Mouse (Mus musculus): ENCODE measurements around the gene Eif5a.
"Not testable (repeated sequence)": the region's sequence is repeated elsewhere in the genome, so short reads cannot be mapped to it uniquely, and the experiment has no call there.

Eif5a gene

DNA sequence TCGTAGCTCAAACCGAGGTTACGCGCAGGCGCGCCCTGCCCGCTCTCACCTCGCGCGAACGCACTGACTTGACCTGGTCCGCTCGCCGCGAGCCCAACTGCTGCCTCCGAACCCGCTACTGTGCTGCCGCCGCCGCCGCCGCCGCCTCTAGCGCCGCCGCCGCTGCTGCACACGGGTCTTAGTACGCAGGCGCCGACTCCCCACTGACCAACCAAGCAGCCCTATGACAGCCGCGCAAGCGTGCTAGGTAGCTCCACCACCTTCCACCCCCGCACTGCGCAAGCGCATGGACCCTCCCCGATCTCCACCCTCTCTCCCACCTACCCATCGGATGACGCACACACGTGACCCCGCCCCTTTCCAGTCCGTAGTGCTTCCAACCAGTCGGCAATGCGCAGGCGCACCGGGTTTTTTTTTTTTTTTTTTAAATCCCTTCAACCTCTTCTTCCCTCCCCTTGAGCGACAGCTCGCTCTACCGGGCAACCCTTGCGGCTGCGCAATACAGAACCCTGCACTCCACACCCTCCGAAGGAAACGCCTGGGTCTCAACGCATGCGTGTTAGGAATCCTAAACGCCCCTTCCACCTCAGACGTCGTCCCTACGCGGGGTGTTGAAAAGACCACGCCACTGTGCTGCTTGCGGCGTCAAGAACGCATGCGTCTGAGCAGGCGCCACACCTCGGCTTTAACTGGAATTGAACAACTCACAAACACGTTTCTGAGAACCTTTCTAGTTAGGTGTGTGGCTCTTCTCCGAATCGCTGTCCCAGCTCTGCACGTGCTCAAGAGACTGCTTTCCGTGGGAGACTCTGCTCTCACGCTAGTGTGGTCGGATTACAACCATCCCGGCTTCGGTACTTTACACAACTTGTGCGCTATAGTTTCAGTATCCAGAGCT lies at the start of gene Eif5a:
Gene Eif5a (minus strand): TSS at position 845 of the 898 bp plus-strand sequence.
- DNase-seq = peak; percentile 100

DNA sequence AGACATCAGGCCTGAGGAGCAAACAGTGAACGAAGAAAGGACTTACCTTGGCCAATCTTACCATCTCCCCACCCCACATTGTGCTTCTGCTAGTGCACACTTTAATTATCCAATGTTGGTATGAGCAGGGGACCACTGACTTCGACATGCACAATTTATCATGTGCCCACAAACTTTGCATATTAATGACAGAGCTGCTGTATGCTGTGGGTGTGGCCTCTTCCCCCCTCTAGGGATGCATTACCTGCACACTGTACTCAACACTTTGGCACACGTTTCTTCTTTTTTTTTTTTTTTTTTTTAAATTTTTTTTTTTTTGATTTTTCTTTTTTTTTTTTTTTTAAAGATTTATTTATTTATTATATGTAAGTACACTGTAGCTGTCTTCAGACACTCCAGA lies 49.0 kb upstream of the Eif5a start:
- no peak for DNase-seq

DNA sequence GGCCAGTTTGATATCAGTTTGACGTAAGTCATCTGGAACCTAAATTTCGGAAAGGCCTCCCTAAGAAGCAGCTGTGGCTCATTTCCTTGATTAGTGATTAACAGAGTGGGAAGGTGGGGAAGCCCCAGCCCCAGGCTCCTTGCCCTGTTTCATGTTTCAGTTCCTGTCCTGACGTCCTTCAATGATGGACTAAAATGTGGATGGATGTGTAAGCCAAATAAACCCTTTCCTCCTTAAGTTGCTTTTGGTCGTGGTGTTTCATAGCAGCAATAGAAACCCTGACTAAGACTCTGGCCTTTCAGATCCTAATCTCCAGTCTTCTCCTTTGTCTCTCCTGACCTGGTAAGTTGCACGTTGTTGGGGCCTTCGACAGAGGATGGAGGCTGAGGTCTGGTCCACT lies 48.5 kb upstream of the Eif5a start:
- no peak for DNase-seq

DNA sequence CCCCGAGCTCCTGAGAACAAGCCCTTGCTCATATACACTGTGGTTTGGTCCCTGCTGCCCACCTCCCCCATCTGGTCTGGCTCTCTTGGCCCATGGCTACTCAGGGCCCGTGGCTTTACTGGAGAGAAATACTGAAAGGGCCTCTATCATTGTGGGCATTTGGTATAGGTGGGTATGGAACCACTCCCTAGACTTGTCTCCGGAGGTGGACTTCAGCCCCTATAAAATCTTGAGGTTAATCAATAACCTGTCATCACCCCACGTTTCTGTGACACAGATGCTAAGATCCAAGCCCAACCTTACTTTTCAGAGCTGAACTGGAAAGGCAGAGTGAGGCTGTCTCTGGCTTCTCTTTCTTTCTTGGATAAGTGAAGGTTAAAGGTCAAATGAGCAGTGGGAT lies 47.0 kb upstream of the Eif5a start:
- no peak for DNase-seq

DNA sequence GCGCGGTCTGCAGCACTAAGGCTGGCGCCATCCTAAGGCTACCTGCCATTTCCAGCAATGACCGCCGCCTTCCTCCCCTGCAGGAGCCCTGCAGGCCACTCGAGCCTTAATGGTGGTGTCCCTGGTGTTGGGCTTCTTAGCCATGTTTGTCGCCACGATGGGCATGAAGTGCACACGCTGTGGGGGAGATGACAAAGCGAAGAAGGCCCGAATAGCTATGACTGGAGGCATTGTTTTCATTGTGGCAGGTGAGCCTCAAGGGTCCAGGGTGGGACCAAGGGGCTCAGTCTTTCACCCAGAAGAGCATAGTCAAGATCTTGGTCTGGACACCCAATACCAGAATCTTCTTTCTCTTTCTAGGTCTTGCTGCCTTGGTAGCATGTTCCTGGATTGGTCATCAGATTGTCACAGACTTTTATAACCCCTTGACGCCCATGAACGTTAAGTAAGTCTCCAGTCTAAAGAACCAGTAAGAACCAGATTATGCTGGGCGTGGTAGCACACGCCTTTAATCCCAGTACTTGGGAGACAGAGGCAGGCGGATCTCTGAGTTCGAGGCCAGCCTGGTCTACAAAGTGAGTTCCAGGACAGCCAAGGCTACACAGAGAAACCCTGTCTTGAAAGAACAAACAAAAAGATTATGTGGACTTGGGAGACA lies 45.2 kb upstream of the Eif5a start:
- no peak for DNase-seq

DNA sequence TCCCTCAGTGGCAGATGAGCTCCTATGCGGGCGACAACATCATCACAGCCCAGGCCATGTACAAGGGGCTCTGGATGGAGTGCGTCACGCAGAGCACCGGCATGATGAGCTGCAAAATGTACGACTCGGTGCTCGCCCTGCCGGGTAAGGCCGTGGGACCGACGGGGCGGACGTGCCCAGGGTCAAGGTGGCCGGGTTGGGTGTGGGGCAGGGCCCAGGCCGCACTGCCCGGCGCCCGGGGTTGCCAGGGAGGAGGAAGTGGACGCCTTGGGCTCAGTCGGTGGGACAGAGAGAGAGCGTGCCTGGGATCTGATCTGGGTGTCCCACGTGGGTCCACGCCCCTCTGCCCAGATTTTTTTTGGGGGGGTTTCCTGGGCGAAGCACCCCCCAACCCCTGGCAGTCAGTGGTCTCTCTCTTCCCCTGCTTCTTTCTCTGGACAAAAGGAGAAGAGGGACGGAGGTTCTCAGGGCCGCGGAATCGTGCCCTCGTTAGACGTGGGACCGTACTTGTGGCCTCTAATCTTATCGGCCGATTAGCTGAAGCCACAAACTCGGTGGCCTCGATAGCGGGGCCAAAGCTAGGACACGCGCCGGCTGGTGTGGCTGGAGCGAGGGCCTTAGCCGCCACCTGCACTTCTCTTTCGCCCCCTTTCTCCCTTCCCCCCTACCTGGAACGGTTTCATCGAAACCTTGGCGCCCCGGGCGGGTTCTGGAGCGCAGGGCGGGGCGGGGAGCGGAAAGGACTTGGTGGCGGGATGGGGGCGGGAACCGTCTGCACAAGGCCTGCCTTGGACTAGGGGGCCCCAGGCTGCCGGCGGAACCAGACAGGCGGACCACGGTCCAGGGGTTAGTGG lies 44.5 kb upstream of the Eif5a start:
- DNase-seq = peak; percentile 47

DNA sequence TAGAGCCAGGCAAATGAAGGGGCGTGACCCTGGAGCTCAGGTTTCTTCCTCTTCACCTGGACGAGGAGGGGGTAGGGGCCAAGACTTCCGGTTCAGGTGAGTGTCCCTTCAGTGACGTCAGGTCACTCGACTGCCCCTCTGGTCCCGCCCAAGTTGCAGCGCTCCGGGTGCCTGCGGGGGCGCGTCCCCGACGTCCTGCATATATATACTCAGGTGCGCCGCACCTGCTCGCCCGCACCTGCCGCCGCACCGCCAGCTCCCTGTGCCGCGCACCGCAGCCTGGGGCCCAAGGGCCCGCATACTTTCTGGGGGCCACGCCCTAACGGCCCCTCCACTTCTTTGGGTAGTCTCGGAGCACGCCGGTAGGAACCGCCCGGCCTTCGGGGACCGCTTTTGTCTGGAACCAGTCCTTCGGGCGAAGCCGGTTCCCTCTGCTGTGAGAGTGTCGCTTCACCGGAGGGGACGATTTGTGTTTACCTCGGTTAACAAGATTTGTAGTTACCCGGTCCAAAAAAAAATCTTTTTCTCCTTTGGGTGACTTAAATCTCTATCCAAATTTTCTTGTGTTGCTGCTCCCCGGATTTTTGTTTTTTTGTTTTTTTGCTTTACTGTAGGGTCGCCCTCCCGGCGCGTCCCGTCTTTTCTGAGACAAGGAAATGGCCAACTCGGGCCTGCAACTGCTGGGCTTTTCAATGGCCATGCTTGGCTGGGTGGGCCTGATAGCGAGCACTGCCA lies 43.7 kb upstream of the Eif5a start:
- peak; percentile 79 for DNase-seq

DNA sequence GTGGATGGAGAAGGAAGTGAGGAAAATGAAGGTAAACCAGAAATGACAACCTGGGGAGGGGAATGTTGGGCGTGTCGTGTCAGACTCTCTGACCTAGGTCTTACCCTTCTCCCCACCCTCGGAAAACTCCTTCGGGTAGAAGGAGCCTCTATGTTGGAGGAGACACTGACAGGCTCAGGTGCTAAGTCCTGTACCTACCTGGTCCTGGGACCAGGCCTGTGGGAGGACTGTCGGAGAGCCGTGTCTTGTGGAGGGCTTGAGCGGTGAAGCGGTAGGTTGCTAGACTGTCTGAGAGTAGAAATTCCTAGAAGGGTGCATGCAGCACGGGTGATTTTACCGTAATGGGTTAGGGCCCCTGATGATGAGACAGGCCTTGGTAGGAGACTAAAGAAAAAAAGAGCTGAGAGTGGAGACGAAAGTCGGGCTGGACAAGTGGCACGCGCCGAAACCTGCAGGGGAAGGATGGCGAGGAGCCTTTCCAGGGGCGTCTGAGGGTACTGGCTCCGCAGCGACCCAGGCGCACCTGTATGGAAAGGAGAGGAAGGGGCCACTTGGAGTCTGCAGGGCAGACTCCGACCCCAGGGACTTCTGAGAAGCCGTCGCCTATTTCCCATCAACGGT lies 43.0 kb upstream of the Eif5a start, which contains the start of gene Cldn7:
Gene Cldn7 (plus strand): TSS at position 130 of the 621 bp plus-strand sequence.
- DNase-seq = no peak

DNA sequence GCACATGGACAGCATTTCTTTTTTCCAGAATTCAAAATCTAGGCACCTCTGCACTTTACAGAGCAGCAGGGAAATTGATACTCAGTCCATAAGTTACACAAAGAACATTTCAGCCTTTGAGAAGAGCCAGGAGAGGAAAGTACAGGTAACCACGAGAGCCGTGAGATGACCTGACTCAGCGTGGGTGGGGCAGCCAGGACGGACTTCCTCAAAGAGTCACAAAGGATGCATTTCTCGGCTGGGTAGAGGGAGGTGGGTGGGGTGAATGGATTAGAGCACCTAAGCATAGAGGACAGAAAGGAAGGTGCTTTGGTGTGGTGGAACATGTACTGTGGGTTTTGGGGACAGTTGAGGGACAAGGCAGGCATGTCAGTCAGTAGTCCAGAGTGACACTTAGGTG lies 40.1 kb upstream of the Eif5a start:
- DNase-seq = no peak

DNA sequence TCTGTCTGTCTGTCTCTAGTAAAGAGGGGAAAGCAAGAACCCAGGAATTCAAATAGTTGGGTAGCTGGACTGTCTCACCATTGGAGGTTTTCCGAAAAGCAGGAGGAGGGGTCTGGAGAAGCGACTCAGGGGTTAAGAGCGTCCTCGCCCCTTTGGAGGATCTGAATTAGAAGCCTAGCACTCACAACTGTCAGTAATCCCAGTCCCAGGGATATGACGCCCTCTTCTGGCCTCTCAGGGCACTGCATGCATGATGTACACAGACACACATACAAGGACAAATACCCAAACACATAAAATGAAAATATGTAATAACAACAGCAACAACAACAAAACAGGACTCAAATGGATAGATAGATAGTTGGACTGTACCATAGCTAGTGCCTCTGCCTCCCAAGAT lies 38.9 kb upstream of the Eif5a start:
- DNase-seq = no peak

DNA sequence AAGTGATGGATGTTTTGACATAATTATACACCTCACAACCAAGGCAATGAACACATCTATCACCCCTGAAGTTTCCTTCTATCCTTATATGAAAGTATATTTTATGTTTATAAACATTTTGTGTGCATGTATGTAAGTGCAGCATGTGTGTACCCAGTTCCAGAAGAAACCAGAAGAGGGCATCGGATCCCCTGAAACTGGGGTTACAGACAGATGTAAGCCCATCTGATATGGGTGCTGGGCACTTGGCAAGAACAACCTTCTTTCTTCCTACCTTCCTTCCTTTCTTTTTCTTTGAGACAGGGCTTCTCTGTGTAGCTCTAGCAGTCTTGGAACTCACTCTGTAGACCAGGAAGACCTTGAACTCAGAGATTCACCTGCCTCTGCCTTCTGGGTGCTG lies 34.5 kb upstream of the Eif5a start:
- DNase-seq = no peak

DNA sequence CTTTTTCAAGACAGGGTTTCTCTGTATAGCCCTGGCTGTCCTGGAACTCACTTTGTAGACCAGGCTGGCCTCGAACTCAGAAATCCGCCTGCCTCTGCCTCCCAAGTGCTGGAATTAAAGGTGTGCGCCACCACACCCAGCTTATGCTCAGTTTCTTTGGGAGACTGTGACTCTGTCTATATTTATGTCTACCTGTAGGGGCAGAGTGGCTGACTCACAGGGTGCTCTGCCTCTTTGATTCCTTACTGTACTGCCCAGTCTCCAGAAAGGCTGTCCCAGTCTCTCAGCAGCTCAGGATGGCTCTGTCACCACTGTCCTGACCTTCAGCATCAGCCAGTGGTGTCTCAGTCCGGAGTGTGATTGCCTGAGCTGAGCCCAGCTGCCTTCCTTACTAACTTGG lies 33.9 kb upstream of the Eif5a start:
- not testable (repeated sequence) for DNase-seq

DNA sequence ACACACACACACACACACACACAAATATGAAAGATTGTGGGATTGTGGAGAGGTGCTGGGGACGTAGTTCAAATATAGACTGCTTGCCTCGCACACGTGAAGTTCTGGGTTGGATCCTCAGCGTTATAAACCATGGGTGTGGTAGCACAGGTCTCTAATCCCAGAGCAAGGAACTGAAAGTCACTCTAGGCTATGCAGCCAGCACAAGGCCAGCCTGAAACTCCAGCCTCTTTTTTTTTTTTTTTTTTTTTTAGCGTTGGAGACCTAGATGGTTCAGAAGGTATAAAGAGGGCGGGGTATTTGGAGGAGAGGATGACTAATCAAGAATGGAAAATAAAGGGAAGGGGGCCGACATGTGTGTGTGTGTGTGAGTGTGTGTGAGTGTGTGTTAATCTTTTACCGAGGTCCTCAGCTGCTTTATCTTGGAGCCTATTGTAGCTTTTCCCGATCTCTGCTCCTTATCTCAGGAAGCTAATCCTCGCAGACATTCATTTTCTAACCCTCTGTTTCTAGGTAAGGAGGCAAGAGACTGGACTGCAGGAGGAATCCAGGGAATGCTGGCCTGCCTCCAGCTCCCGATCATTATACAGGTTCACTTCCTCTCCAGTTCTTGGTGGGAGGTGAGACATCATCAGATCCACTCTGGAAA lies 31.6 kb upstream of the Eif5a start:
- DNase-seq = no peak

DNA sequence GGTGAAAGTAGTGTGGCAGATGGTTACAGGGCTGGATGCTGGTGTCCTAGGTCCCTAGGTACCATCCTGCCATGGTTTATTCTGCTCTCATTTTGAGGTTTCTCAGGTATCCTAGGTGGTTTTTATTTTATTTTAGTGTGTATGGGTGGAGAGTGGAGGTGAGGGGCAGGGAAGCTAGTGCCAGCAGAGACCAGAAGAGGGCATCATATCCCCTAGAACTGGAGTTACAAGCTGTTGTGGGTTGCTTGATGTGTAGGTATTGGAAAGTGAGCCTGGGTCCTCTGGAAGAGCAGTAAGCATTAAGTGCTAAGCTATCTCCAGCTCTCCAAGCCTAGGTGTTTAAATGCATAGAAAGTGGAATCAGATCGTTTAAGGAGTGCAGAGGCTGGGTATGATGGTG lies 30.5 kb upstream of the Eif5a start:
- DNase-seq = no peak

DNA sequence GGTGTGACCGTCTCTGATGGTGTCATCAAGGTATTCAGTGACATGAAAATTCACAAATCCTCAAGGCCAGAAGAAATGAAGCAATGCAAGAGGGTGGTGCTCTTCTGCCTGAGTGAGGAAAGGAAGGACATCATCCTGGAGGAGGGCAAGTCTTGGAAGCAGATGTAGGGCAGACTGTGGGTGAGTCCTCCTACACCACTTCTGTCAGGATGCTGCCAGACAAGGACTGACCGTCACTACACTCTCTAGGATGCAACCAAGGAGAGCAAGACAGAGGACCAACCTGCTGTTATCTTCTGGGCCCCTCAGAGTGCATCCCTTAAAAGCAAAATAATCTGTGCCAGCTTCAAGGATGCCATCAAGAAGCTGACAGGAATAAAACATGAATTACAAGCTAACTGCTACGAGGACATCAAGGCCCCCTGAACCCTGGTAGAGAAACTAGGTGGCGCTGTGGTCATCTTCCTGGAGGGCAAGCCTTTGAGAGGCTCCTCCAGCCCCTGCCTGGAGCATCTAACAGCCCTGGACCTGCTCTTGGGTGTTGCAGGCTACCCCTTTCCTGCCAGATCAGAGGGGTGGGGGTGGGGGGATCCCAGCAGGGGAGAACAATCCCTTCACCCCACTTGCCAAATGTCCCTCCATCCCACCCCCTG lies 29.2 kb upstream of the Eif5a start:
- no peak for DNase-seq

DNA sequence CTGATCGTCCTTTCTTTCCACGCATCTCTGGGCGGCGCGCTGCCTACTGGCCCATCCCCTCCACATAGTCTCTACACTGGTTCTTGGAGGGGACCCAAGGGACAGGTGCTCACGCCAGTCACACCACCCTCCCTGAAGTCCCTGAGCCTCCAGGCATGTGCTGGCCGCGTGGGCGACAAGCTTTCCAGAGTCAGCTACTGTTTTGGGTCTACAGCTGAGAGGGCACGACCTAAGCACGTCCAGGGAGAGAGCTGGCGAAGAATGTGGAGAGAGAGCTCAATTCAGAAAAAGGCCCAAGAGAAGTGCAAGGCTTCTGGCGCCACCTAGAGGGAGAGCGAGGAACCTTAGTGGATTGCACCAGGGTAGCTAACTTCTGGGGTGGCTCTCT lies 27.0 kb upstream of the Eif5a start:
- DNase-seq = peak; percentile 92

DNA sequence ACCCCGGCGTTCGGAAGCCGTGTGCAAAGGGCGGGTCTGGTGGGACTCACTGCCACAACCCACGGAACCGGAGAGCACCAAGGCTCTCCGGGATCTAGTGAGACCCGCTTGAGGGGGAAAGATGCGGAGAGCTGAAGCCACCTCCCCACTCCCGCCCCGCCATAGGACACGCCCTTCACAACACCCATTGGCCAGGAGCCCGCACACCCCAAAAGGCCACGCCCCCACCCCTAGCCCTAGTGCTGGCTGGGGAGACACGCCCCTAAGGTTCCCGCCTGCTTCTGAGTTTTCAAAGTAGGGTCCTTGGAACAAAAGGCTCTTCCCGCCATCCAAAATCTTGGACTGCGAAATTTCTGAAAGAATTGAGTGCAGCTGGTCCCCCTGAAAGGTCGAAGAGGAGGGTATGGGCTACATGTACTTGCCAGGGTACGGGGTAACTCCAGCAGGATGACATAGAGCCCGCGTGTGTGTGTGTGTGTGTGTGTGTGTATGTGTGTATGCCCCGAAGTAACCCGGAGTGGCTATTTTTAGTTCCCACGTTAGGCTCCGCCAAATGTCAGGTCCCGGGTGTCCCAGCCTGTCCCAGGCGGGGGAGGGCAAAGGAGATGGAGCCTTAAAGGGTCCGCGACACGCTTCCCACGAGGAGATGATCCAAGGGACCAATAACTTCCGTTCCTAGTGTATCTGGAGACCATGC lies 26.5 kb upstream of the Eif5a start, which contains the start of gene Slc2a4:
Gene Slc2a4 (minus strand): TSS at position 123 of the 697 bp plus-strand sequence.
- DNase-seq = peak; percentile 93

DNA sequence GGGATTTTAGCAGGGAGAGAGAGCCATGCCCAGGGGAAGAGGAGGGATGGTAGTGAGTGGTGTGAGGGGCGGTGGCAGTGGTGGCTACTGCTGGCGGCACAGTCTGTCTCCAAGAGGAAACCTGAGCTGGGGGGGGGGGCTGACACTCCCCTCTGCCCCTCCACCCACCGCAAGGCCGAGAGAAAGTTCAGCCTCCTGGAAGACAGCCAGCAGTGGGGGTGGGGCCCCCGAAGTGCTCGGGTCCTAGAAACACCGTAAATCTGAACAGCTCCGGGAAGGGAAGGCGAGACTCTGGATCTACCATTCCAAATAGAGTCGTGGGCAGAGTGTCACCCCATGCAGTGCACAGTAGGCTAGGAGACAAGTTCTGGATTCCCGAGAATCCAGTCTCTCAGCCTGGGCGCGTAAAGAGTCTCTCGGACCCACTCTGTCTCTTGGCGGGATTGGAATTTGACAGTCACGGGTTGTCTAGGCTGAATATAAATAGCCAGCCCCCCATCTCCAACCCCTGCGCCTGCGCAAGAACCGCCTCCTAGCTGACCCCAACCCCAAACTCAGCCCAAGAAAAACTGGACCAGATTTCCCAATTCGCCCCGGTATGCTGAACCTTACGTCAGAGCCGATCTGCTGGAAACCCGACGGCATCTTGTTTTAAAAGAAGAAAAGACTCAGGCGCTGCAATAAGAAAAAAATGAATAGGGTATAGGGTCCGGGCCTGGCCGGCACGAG lies 25.7 kb upstream of the Eif5a start:
- DNase-seq = no peak
